Mouse (Mus musculus) activated CD4-positive, CD25-positive, alpha-beta regulatory T cell (primary cell): ENCODE measurements around the gene Olfr827. TPM values are rescaled to one million over a fixed set of nuclear protein-coding genes. Genes with fewer than 3 reads are reported as not detected.

Experiments
- polyA plus RNA-seq, 2 experiments: library from polyadenylated mRNA; unstranded; fragments of 100-300 nt; shearing (Covaris generic); gene quantifications; one replicate each; pipeline ENCODE4 v1.2.1; 2017

Gene Olfr827
- polyA plus RNA-seq, result not detected

GRCm38 (mm10) chr10:130214303-130214702 is at the start of gene Olfr827:
Gene Olfr827, minus strand, starts transcription at chr10:130214403.

GRCm38 (mm10) chr10:130184086-130184485 is 30.1 kb downstream of the Olfr827 start, which contains the start of gene Olfr826:
Gene Olfr826, minus strand, starts transcription at chr10:130184186.

GRCm38 (mm10) chr10:130166666-130167065 is 47.5 kb downstream of the Olfr827 start, which contains the start of gene Olfr825:
Gene Olfr825, minus strand, starts transcription at chr10:130166766.

Other genes starting within 250 kb of the Olfr827 start
- not detected for gene Olfr819, start 247.1 kb downstream of the Olfr827 start, polyA plus RNA-seq
- under 1 TPM in 1 of 2 experiments, not detected in 1; 0.17 TPM for gene Olfr247, start 238.3 kb downstream of the Olfr827 start, polyA plus RNA-seq
- under 1 TPM in 1 of 2 experiments, not detected in 1; 0.23 TPM for gene Gm10310, start 229.3 kb downstream of the Olfr827 start, polyA plus RNA-seq
- not detected for gene Olfr820, start 201.8 kb downstream of the Olfr827 start, polyA plus RNA-seq
- gene Olfr821, start 184.1 kb downstream of the Olfr827 start, polyA plus RNA-seq, result not detected
- under 1 TPM; 0.07 to 0.20 TPM for gene Olfr822, start 143.2 kb downstream of the Olfr827 start, polyA plus RNA-seq
- gene Olfr823, start 99.0 kb downstream of the Olfr827 start, polyA plus RNA-seq, result not detected
- not detected for gene Olfr824, start 84.4 kb downstream of the Olfr827 start, polyA plus RNA-seq
- under 1 TPM in 1 of 2 experiments, not detected in 1; 0.23 TPM for gene Olfr825, start 47.6 kb downstream of the Olfr827 start, polyA plus RNA-seq
- gene Olfr826, start 30.2 kb downstream of the Olfr827 start, polyA plus RNA-seq, result under 1 TPM in 1 of 2 experiments, not detected in 1; 0.42 TPM
- not detected for gene Neurod4, start 65.8 kb upstream of the Olfr827 start, polyA plus RNA-seq
- 100 to 1,000 TPM; 125 to 232 TPM for gene Tespa1, start 108.5 kb upstream of the Olfr827 start, polyA plus RNA-seq
- gene Vmn2r84, start 179.9 kb upstream of the Olfr827 start, polyA plus RNA-seq, result under 1 TPM; 0.70 to 0.75 TPM
- gene Vmn2r85, start 215.3 kb upstream of the Olfr827 start, polyA plus RNA-seq, result under 1 TPM in 1 of 2 experiments, not detected in 1; 0.06 TPM
- under 1 TPM in 1 of 2 experiments, not detected in 1; 0.25 TPM for gene Vmn2r86, start 241.6 kb upstream of the Olfr827 start, polyA plus RNA-seq